Mouse (Mus musculus) cerebellum, adult (tissue): ENCODE results near the gene Lkaaear1.

Experiments
- ATAC-seq: cut with Nextera tagmentation; 2 replicates; pipeline ENCODE4 v1.9.2; 2017; ENCODE audit warnings: mild to moderate bottlenecking, moderate library complexity, mixed read lengths; ENCODE audit not compliant: insufficient number of reproducible peaks, low FRiP score, low TSS enrichment

Gene Lkaaear1

DNA sequence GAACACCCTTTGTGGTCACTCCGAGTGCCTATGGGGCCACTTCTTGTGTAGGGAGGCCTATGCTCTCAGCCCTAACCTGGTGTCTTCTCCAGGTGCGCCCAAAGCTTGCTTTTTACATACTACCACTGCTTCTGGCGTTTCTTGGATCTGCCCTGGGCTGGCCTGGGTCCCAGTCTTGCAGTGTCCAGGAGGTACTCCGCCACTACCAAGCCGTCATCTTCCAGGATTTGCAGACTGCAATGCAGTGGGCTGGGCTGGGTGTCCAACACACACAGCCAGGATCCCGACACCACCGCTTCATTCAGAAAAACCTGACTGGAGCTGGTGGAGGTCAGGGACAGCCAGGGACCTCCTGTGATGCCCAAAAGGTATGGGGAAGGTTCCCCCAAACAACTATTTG lies 39.7 kb downstream of the Lkaaear1 start:
- ATAC-seq: no peak

DNA sequence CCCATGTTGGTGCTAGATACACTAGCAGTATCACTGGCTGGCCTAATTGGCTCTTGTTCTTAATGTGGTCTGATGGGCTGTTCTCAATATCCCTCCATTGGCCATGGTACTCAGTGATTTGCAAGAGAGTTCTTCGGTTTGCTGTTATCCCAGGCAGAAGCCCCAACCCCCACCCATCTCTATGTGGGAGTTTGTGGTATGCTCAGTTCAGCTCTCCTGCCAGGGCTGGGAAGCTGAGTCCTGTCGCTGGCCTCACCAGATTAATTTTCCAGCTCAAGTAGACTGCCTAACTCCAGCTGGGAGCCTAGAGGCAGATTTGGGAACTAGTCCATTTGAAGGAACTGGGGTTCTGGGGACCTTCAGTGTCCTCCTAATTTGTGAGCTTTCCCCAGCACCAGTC lies 40.8 kb downstream of the Lkaaear1 start:
- ATAC-seq: no peak

DNA sequence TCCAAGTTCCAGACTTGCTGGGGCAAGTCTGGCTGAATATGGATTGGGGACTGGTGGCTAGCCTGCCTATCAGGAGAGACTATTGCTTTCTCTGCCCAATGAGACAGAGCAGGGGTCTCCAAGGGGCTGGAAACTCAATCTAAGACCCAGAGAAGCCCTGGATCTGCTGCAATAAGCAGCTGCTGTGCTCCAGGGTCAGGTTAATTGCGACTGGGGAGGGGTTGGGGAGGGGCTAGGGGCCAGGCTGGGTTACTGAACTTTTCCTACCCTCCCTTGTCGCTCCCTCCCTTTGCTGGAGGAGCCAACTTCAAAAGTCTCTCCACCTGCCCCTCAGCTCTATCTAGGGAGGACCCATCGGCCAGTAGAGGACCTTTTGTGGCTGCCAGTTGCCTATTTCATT lies 41.5 kb downstream of the Lkaaear1 start, which contains the start of gene Gm29797:
TSS of gene Gm29797 (plus strand) at position 301 of the 400 bp plus-strand sequence.
- no peak for ATAC-seq

DNA sequence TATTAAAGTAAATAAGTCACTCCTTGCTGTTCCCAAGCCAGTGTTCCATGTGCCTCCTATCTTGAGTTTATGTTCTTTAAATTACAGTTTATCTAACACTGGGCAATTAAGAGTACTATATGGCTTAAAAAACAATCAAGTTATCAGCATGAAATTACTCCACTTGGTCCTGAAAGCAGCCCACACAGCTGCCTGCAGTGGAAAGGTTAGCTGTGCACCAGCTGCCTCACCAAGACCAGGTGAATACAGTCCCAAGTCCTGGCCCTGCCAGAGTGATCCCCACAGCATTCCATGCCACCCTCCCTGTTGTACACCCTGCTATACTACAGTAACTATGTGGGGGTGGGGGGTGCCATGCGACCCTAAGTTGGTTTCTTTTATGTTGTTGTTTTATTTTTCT lies 44.7 kb downstream of the Lkaaear1 start:
- ATAC-seq: no peak

DNA sequence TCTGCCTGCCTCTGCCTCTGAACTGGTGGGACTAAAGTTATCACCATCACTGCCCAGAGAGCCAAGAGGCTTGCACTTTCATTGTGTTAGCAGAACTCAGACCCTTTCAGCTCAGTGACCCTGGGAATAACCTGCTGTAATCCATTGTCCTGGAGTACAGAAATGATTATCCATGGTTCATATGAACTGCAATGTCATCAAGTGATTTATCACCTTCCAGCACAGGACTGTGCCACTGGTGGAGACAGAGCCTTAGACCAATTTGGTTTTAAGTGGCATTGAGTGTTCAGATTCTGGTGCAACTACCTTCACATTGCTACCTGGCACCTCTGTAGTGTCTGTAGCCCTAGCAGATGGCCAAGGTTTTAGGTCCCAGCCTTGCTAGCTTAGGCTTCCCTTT lies 45.2 kb downstream of the Lkaaear1 start:
- no peak for ATAC-seq

DNA sequence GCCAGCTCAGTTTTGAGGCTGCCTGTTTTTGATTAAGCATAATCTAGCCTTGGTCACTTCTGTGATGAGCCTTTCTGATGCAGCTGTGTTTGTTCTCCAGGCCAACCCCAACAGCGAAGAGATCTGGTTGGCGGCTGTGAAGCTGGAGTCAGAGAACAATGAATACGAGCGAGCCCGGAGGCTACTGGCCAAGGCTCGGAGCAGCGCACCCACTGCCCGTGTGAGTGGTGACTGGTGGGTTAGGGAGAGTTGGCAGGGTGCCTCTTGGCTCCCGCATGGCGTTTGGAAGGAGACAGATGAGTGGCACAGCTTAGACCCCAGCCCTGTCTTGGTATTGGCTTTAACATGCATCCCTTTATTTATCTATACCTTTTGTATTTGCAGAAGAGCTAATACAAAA lies 49.3 kb downstream of the Lkaaear1 start:
- ATAC-seq: no peak
